Mouse (Mus musculus) embryonic facial prominence, embryonic 15.5 days (tissue): ENCODE data around the gene Myh10. TPM values are rescaled to one million over a fixed set of nuclear protein-coding genes. Genes with fewer than 3 reads are reported as not detected.
A peak's percentile ranks its signal among the peaks of the same experiment; 100 is the strongest.

Source experiments
- ATAC-seq: fragments of 200-750 bp; cut with Nextera tagmentation; 2 replicates; pipeline ENCODE4 v1.8.0; 2017; ENCODE audit warnings: low read depth, moderate TSS enrichment; ENCODE audit not compliant: insufficient number of reproducible peaks, low FRiP score, low TSS enrichment
- H3K27ac ChIP-seq: fragments of 300-500 bp; sonication (generic); replicated peaks from 2 replicates; pipeline ENCODE4 v1.5.1; 2015; ENCODE audit warnings: mild to moderate bottlenecking, inconsistent platforms
- H3K27me3 ChIP-seq: fragments of 300-500 bp; sonication (generic); 2 replicates; pipeline ENCODE4 v1.6.1; 2015; ENCODE audit warnings: inconsistent platforms
- H3K36me3 ChIP-seq: fragments of 300-500 bp; sonication (generic); 2 replicates; pipeline ENCODE4 v1.6.1; 2015; ENCODE audit warnings: mild to moderate bottlenecking, inconsistent platforms
- H3K4me1 ChIP-seq: fragments of 300-500 bp; sonication (generic); 2 replicates; pipeline ENCODE4 v1.6.1; 2015; ENCODE audit warnings: inconsistent platforms
- H3K4me2 ChIP-seq: fragments of 300-500 bp; sonication (generic); replicated peaks from 2 replicates; pipeline ENCODE4 v1.6.1; 2015; ENCODE audit warnings: mild to moderate bottlenecking, inconsistent platforms
- H3K4me3 ChIP-seq: fragments of 300-500 bp; sonication (generic); replicated peaks from 2 replicates; pipeline ENCODE4 v1.5.1; 2015; ENCODE audit warnings: mild to moderate bottlenecking, inconsistent platforms
- H3K9ac ChIP-seq: fragments of 300-500 bp; sonication (generic); 2 replicates; pipeline ENCODE4 v1.6.1; 2015; ENCODE audit warnings: inconsistent platforms
- H3K9me3 ChIP-seq: fragments of 300-500 bp; sonication (generic); replicated peaks from 2 replicates; pipeline ENCODE4 v1.6.1; 2016; ENCODE audit warnings: inconsistent platforms
- WGBS: fragments of 180-500 bp; shearing (Covaris S2); methylation state at CpG from one replicate; pipeline ENCODE4 v1.1.7; 2015; 5-methylcytosine and 5-hydroxymethylcytosine counted together
- polyA plus RNA-seq: library from polyadenylated mRNA; unstranded; fragments of >200 nt; fragmentation: Nextera tagmentation; extraction: Ambion mirVana; gene quantifications from 2 replicates; pipeline ENCODE4 v1.2.1, GENCODE M21; 2015

The Myh10 gene
- polyA plus RNA-seq, 1 experiment from 2014 or later: 87.8 TPM

DNA sequence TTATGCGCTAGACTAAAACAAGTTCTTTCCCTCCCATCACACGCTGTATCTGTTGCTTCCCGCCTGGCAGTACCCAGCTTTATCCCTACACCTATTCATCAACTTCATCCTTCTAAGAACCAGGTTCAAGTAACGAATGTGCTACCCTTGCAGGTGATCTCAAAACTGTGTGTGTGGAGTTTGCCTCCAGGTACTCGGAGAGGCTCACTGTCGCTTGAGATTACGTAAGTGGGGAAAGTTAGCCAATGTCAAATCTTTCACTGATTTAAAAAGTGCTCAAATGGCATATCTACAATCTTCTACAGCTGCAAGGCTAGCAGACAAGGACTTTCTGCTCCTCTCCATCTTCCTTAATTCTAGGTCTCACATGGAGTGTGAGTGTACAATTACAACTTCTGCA is 159.5 kb downstream of the Myh10 start:
- 75% methylated on average over 7 of the region's 7 CpGs for WGBS
- no peaks in the 10 kb centered on the region for H3K36me3 ChIP-seq
- H3K9me3 ChIP-seq: no peaks in the 10 kb centered on the region
- H3K4me2 ChIP-seq: peak overlapping the region; percentile 29; the same call in 1 of the 2 replicates
- H3K4me3 ChIP-seq: no peak overlapping the region
- H3K27ac ChIP-seq: no peak overlapping the region
- no peaks in the 10 kb centered on the region for H3K27me3 ChIP-seq
- H3K9ac ChIP-seq: no peak overlapping the region
- H3K4me1 ChIP-seq: peaks cover 19% of the 10 kb centered on the region
- ATAC-seq: no peak

DNA sequence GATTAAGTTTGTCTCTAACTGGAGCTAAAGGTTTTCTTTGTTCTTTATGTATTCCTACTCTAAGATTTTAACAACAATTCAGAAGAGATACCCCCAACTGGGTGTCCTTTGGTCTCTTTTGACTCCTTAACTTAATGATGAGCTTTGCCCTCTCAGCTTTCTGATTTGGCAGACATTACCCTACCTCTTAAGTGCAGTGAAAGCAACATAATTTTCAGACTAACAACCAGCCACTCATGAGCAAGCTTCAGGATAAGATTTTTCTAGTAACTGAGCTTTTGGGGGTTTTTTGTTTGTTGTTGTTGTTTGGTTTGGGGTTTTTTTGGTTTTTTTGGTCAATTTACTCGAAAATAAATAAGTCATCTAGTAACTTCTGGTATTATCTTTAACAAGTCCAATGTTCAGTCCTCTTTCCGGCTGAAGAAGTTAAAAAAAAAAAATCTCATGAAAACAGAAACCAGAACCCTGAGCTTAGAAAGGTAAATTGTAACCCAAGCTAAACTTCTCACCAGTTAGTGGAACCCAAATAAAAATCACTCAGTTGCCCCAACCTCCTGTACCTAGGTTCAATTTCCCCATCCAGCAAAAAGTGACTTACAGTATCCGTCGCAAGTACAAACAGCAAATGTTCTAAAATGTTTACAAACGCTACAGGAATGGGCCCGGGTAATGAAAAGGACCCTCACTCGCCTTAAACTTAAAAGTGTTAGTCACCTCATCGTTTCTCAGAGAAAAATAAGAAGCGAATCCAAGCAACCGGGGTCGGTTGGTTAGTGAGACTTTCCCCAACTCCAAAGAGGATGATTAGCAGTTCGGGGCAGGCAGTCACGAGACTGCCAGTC is 160.5 kb downstream of the Myh10 start:
- Histone ChIP-seq H3K4me2 (peak overlapping the region; percentile 57), H3K9me3 (no peaks in the 10 kb centered on the region), H3K27ac (peak overlapping the region; percentile 100), H3K4me3 (peak overlapping the region; percentile 99), H3K9ac (peak overlapping the region; percentile 94), H3K27me3 (no peaks in the 10 kb centered on the region), H3K4me1 (peaks cover 19% of the 10 kb centered on the region), H3K36me3 (no peaks in the 10 kb centered on the region)
- WGBS: 2% methylated on average over 13 of the region's 13 CpGs
- ATAC-seq: no peak

DNA sequence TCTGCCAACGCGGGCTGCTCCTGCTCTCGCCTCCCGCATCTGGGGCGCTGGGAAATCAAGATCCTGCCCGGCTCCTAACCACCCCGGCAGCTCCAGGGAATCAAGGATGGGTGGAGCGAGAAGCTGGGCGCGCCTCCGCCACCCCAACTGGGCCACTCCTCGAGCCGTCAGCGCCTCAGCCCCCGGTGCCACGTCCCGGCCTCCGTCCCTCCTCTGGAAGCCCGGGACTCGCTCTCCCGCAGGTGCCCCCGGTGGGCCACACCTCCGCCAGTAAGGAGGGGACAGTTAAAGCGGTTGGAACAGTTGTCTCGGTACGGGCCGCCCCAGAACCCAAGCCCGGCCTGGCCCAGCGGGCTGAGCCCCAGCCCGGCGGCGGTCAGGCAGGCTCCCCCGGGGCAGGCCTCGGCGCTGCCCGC is 161.1 kb downstream of the Myh10 start:
- Histone ChIP-seq H3K9me3 (no peaks in the 10 kb centered on the region), H3K4me3 (peak overlapping the region; percentile 99), H3K27ac (peak overlapping the region; percentile 100), H3K36me3 (no peaks in the 10 kb centered on the region), H3K4me2 (peak overlapping the region; percentile 57), H3K27me3 (no peaks in the 10 kb centered on the region), H3K9ac (peak overlapping the region; percentile 94), H3K4me1 (peaks cover 19% of the 10 kb centered on the region)
- ATAC-seq: peak; percentile 65
- WGBS: 0% methylated on average over 36 of the region's 36 CpGs

DNA sequence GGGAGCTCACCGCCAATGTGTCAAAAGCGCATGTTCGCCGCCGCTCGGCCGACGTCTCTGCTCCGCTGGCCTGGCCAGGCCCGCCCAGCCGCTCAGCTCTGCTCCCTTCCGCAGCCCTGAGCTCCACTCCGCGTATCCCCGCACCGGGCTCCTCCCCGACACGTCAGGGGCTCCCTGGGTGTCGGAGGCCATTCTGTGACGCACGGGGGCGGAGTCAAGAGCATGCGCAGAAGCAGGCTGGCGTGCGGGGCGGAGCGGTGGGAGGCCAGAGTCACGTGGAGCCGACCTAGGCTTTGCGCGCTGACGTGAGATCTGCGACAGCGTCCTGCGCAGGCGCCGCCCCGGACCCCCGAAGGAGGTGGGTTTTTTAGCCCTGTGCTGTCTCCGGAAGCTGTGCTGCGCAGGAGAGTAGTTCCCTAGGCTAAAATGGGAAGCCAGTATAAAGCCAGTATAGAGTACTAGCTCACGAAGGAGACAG is 161.6 kb downstream of the Myh10 start:
- under 1% methylated on average over 42 of the region's 42 CpGs for WGBS
- H3K4me1 ChIP-seq: peaks cover 19% of the 10 kb centered on the region
- peak; percentile 100 for ATAC-seq

DNA sequence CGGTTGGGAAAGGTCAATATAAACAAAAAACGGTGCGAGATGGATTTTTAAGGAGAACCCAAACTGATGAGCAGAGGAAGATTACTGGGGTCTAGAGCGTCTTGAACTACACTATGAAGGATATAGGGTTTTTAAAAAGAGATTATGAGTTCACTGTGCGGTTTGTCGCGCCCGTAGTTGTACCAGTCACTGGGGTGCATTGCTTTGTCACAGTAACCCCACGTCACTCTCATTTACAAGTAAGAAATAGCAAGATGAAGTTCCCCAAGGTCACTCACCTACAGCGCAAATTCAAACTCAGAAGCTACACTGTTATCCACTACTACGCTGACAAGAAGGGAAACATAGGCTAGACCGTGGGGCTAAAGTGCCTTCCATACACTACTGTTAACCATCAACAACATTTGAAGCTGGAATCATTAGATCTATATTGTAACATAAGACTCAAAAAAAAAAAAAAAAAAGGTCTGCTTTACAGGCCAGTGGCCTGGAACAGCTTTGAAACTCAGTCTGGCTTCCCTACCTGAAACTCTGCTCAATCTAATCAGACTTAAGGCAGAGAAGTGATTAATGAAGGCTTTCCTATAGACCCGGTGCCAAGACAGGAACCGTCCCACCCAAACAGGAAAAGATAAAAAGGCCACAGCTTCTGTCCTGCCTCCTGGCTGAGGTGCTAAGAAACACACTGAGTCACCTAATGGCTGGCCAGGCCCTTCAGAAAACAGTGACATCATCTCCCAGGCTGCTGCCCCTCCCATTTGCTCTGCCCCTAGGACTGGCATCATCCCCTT is 162.4 kb downstream of the Myh10 start:
- Histone ChIP-seq H3K27ac (peak overlapping the region; percentile 100), H3K9ac (peak overlapping the region; percentile 39), H3K4me3 (peak overlapping the region; percentile 99), H3K9me3 (no peaks in the 10 kb centered on the region), H3K4me1 (peaks cover 19% of the 10 kb centered on the region), H3K4me2 (peak overlapping the region; percentile 57), H3K36me3 (no peaks in the 10 kb centered on the region), H3K27me3 (no peaks in the 10 kb centered on the region)
- ATAC-seq: no peak
- WGBS: 43% methylated on average over 14 of the region's 14 CpGs

More for the DNA sequence above, 161.6 kb downstream of the Myh10 start:
- H3K9ac ChIP-seq: peak overlapping the region; percentile 94
- peak overlapping the region; percentile 99 for H3K4me3 ChIP-seq
- H3K27ac ChIP-seq: peak overlapping the region; percentile 100
- no peaks in the 10 kb centered on the region for H3K36me3 ChIP-seq
- peak overlapping the region; percentile 57 for H3K4me2 ChIP-seq
- H3K27me3 ChIP-seq: no peaks in the 10 kb centered on the region
- no peaks in the 10 kb centered on the region for H3K9me3 ChIP-seq

DNA sequence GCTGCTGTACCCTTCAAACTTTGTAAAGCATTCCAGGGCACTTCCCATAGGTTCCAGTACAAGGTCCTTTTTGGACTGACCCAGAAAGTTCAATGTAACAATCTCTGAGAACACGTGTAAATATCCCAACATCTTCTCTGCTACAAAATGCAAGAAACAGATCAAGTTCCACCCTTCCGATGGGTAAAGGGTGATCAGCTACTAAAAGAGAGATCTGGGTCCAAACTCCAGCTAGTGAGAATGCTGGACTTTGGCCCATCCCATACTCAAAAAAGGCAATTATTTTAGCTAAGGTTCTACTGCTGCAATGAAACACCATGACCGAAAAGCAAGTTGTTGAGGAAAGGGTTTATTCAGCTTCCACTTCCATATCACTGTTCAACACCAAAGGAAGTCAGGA is 163.3 kb downstream of the Myh10 start:
- Histone ChIP-seq H3K4me3 (no peak overlapping the region), H3K27ac (no peak overlapping the region), H3K27me3 (no peaks in the 10 kb centered on the region), H3K9ac (no peak overlapping the region), H3K9me3 (no peaks in the 10 kb centered on the region), H3K4me2 (no peak overlapping the region), H3K36me3 (no peaks in the 10 kb centered on the region), H3K4me1 (peaks cover 19% of the 10 kb centered on the region)
- ATAC-seq: no peak
- 84% methylated on average over 3 of the region's 3 CpGs for WGBS

DNA sequence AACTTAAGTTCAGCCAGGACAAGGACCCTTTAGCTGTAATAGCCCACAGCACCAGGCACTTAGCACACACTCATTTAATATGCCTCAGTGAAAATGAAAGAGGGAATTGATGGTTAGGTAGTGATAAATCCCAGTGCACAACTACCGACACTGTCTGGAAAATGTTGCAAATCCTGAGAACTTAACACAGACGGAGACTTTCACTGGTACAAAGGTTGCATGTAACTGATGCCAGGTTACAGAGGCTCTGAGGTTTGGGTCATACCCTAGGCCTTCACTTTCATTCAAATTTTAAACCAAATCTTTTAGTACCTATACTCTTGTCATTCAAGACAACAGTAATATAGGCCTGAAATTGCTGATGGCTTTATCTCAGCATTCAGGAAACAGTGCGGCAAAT is 166.0 kb downstream of the Myh10 start:
- ATAC-seq: no peak
- peaks cover 10% of the 10 kb centered on the region for H3K4me1 ChIP-seq
- 91% methylated on average over 3 of the region's 3 CpGs for WGBS
- no peak overlapping the region for H3K4me3 ChIP-seq
- H3K27me3 ChIP-seq: no peaks in the 10 kb centered on the region
- no peaks in the 10 kb centered on the region for H3K9me3 ChIP-seq
- no peak overlapping the region for H3K4me2 ChIP-seq
- no peaks in the 10 kb centered on the region for H3K36me3 ChIP-seq
- H3K27ac ChIP-seq: no peak overlapping the region
- no peak overlapping the region for H3K9ac ChIP-seq

DNA sequence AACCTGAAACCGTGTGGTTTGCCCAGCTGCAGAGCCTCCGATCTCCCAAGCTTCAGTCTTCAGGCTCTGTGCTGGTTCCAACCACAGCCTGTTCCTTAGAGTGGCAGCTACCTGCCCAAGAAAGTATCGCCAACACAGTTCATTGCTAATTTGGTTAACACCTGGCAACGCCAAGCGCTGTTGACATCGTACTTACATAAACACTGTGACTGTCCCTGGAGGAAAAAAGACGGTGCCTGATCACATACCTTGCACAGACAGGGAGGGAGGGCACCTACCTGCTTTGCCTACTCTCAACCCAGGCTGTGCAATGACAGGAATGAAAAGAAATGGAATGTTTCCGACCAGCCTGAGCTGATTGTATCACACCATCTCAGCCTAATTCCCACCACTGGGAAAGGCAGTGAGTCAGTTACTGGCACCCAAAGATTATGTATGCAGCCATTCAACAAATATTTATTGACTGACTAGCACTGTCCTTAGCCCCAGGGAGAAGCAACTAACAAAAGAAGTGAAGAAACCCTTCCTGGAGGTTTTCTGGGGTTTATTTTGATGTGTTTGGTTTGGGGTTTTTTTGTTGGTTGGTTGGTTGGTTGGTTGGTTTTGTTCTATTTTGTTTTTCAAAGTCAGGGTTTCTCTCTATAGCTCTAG is 168.7 kb downstream of the Myh10 start:
- H3K9ac ChIP-seq: no peak overlapping the region
- no peak overlapping the region for H3K27ac ChIP-seq
- H3K9me3 ChIP-seq: no peaks in the 10 kb centered on the region
- H3K4me3 ChIP-seq: no peak overlapping the region
- no peak overlapping the region for H3K4me2 ChIP-seq
- H3K27me3 ChIP-seq: no peaks in the 10 kb centered on the region
- ATAC-seq: no peak
- no peaks in the 10 kb centered on the region for H3K36me3 ChIP-seq
- no peaks in the 10 kb centered on the region for H3K4me1 ChIP-seq
- 71% methylated on average over 8 of the region's 8 CpGs for WGBS

DNA sequence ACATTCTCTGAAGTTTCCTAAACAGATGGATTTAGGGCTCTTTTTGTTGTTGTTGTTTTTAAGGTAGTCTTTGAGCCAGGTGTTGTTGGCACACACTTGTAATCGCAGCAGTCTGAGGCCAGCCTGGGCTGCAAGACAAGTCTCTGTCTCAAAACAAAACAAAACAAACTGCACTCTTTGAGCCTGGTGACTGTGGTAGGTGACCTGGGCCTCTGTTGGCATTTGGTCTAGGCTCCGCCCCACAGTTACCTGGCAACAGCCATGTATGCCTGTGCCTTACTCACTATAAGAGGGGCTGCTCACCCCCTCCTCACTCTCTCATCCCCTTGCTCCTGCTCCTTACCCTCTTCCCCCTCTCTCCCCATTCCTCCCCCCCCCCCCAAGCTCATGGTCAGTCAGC is 170.9 kb downstream of the Myh10 start:
- H3K27ac ChIP-seq: no peak overlapping the region
- H3K27me3 ChIP-seq: no peaks in the 10 kb centered on the region
- no peak overlapping the region for H3K4me2 ChIP-seq
- WGBS: 73% methylated on average over 2 of the region's 2 CpGs
- H3K9me3 ChIP-seq: no peaks in the 10 kb centered on the region
- no peaks in the 10 kb centered on the region for H3K36me3 ChIP-seq
- H3K4me1 ChIP-seq: no peaks in the 10 kb centered on the region
- no peak for ATAC-seq
- H3K9ac ChIP-seq: no peak overlapping the region
- no peak overlapping the region for H3K4me3 ChIP-seq

DNA sequence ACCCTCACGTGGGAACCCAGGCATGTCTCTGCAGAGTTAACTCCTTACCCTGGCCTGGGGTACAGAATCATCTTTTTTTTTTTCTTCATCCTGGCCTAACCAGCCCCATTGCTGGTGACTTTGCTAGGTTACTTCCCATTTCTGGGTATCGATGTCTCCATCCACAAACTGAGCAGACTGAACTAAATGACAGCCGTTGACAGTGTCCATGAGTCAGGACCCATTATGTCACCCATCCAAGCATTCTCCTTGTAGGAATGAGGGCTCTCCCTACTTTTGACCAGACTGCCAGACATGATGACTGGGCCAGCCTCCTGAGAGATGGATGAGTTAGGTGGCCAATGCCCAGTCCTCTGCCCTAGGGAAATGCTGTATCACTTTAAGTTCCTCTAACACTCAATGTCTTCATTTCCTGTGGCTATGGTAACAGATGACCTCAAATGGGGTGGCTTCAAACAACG is 172.3 kb downstream of the Myh10 start:
- 68% methylated on average over 4 of the region's 4 CpGs for WGBS
- no peaks in the 10 kb centered on the region for H3K36me3 ChIP-seq
- no peak overlapping the region for H3K4me3 ChIP-seq
- no peaks in the 10 kb centered on the region for H3K27me3 ChIP-seq
- H3K27ac ChIP-seq: no peak overlapping the region
- ATAC-seq: no peak
- H3K9me3 ChIP-seq: no peaks in the 10 kb centered on the region
- no peak overlapping the region for H3K4me2 ChIP-seq
- no peak overlapping the region for H3K9ac ChIP-seq
- H3K4me1 ChIP-seq: no peaks in the 10 kb centered on the region
